Mouse (Mus musculus): ENCODE results near the gene Jph2.

Gene Jph2

GRCm38 (mm10) chr2:163309376-163309775, 88.4 kb downstream of the Jph2 start:
- no peak for DNase-seq (ENCODE audit: low spot score in 2 of 2)

GRCm38 (mm10) chr2:163303037-163303436, 94.8 kb downstream of the Jph2 start:
- DNase-seq (ENCODE audit: low spot score in 2 of 2) = no peak

GRCm38 (mm10) chr2:163301641-163302040, 96.2 kb downstream of the Jph2 start:
- no peak for DNase-seq (ENCODE audit: low spot score in 2 of 2)

GRCm38 (mm10) chr2:163300069-163301060, 97.4 kb downstream of the Jph2 start:
- DNase-seq (ENCODE audit: low spot score in 2 of 2) = no peak

GRCm38 (mm10) chr2:163296999-163297630, 100.7 kb downstream of the Jph2 start:
- DNase-seq (ENCODE audit: low spot score in 2 of 2) = no peak

GRCm38 (mm10) chr2:163288881-163289379, 108.9 kb downstream of the Jph2 start:
- no peak for DNase-seq (ENCODE audit: low spot score in 2 of 2)
